Mouse (Mus musculus) gastrocnemius, adult 8-10 months (tissue): Measurements from ENCODE around the gene Jam2. TPM values are rescaled to one million over a fixed set of nuclear protein-coding genes. Genes with fewer than 3 reads are reported as not detected.

Experiments
- DNase-seq, 2 experiments: peaks; one replicate each; pipeline ENCODE4 v3.0.0; 2022; ENCODE audit warnings: low spot score in 2 of 2
- total RNA-seq, 4 experiments: library from RNA; stranded (reverse); gene quantifications; 2 replicates each; pipeline ENCODE4 v1.2.4; 2022

Jam2 gene
- 10 to 100 TPM; 10.6 to 16.3 (median 12.7) TPM for total RNA-seq

- peak; percentile 32 to 54 for DNase-seq
These were observed at the start of gene Jam2 for GRCm38 (mm10) chr16:84774003-84774703. Jam2 (plus strand) TSS chr16:84774123.

- DNase-seq, result no peak
These were observed 39.1 kb upstream of the Jam2 start for GRCm38 (mm10) chr16:84734806-84735165.

GRCm38 (mm10) chr16:84735166-84736105 lies 38.5 kb upstream of the Jam2 start, which contains the start of gene Mrpl39:
Mrpl39 (minus strand) TSS chr16:84735742.
- peak; percentile 95 to 96 for DNase-seq

DNA sequence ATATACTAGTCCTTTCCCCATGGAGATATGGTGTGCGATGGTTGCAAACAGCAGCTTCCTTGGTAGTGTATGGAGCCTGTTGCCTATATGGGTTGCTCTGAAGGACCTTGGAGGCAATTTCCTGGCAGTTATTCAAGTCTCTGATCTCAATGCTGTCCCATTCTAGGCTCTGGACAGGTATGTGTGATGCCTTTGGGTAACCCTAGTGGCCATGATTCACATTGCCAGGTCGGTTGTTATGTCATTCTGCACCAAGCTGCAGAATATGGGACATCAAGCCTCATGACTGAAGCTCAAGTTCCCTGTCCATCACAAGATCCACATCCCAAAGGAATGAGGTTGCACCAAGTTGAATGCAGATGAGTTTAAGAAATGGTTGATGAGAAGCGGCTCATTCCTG lies 36.6 kb upstream of the Jam2 start:
- no peak for DNase-seq

- DNase-seq, result no peak
These were observed 29.0 kb upstream of the Jam2 start for GRCm38 (mm10) chr16:84744703-84745490.

DNA sequence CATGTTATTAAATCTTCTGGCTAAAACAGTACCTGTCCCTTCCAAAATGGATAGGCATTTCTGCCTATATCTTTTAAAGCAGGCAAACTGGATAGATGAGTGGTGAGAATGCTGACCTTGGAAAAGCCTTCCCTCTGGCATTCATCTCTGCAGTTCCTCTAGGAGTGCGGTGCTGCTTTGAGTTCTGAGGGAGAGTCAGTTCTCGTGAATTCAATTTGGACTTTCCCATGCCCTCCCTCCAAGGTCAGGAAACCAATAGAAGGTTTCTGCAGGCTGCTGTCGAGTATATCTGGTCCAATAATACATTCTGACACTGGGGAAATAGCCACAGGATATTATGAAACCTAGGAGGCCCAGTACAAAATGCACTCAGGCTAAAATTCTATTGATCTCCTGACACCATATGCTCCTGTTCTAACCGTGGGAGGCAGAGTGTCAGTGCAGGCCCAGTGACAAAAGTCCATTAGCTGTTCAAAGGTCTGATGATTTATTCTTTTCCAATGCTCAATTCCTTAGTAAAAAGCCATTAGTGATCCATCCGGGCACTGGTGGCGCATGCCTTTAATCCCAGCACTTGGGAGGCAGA lies 28.1 kb upstream of the Jam2 start:
- no peak for DNase-seq

- no peak for DNase-seq
These were observed 6.0 kb upstream of the Jam2 start for GRCm38 (mm10) chr16:84767956-84768355.

- DNase-seq, result no peak
These were observed 4.7 kb upstream of the Jam2 start for GRCm38 (mm10) chr16:84769182-84769581.

GRCm38 (mm10) chr16:84769619-84770464 lies 4.1 kb upstream of the Jam2 start:
- no peak for DNase-seq

DNA sequence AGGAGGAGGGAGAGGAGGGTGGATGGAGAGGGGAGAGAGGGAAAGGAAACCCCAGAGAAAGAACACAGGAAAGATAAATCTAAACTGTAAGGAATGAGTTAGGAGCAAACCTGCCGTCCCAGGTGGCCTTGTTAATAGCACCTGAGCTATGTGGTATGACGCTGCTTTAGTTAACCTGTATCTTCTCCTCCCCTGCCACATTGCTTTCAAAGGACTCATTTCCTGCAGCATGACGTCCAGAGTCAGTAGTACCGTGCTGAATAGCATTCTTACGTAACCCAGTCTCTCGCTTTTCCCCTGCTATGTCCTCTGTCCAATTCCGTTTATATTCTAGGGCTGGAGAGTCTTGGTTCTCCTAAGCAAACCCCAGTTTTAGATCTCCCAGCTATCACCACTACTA lies 3.0 kb upstream of the Jam2 start:
- no peak for DNase-seq

DNA sequence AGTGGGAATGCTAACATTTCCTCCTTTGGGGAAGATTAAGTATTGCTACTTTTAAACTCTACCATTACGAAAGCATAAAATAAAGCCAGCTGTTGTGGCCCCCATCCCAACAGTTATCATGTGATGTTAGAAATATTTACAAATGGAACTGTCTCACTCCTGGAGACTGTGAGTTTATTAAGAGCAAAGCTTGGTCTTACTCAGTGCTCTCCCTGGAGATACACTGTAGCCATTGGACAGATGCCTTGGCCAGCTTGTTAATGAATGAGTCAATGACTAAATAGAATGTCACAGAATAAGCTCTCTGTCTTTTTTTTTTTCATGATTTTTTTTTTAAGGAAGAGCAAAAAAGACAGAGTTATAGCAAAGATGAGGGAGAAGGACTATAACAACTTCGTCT lies 2.5 kb upstream of the Jam2 start:
- DNase-seq, result peak; percentile 45 to 54

GRCm38 (mm10) chr16:84772496-84773267 lies 1.2 kb upstream of the Jam2 start:
- no peak for DNase-seq

- DNase-seq, result no peak
These were observed 558 bp upstream of the Jam2 start for GRCm38 (mm10) chr16:84773268-84773861.

GRCm38 (mm10) chr16:84774761-84775231 lies 873 bp downstream of the Jam2 start:
- peak in 1 of 2 experiments; percentile 8 for DNase-seq

GRCm38 (mm10) chr16:84775356-84775755 lies 1.4 kb downstream of the Jam2 start:
- DNase-seq, result no peak

GRCm38 (mm10) chr16:84776089-84776784 lies 2.3 kb downstream of the Jam2 start:
- no peak for DNase-seq

GRCm38 (mm10) chr16:84778431-84778830 lies 4.5 kb downstream of the Jam2 start:
- no peak for DNase-seq

GRCm38 (mm10) chr16:84778861-84779630 lies 5.1 kb downstream of the Jam2 start:
- no peak for DNase-seq
